Mouse (Mus musculus): ENCODE data around the gene H2al1f. TPM values are rescaled to one million over a fixed set of nuclear protein-coding genes. Genes with fewer than 3 reads are reported as not detected.

Gene H2al1f
- total RNA-seq (2023), result not detected

DNA sequence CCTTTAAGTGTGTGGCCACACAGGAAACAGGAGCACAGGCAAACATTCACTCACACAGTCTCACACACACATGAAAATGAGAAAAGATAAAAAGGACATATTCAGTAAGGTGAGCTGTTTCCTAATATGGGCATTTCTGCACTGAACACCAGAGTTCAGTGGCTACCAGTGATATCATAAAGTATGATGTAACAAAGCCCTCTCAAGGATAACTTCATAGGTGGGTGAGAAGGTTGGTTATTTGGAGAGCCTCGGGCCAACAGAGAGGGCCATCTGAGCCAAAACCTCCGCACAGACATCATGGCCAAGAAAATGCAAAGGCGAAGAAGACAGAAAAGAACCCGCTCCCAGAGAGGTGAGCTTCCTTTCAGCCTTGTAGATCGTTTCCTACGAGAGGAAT lies at the start of gene H2al1f:
TSS of gene H2al1f (plus strand) at position 301 of the 400 bp plus-strand sequence.

DNA sequence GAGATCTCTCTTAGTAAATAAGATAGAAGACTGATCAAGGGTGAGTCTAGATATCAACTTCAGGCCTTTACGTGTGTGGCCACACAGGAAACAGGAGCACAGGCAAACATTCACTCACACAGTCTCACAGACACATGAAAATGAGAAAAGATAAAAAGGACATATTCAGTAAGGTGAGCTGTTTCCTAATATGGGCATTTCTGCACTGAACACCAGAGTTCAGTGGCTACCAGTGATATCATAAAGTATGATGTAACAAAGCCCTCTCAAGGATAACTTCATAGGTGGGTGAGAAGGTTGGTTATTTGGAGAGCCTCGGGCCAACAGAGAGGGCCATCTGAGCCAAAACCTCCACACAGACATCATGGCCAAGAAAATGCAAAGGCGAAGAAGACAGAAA lies 16.0 kb upstream of the H2al1f start, which contains the start of gene H2al1a:
TSS of gene H2al1a (plus strand) at position 301 of the 400 bp plus-strand sequence.

DNA sequence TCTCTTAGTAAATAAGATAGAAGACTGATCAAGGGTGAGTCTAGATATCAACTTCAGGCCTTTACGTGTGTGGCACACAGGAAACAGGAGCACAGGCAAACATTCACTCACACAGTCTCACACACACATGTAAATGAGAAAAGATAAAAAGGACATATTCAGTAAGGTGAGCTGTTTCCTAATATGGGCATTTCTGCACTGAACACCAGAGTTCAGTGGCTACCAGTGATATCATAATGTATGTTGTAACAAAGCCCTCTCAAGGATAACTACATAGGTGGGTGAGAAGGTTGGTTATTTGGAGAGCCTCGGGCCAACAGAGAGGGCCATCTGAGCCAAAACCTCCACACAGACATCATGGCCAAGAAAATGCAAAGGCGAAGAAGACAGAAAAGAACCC lies 12.8 kb upstream of the H2al1f start, which contains the start of gene H2al1b:
TSS of gene H2al1b (plus strand) at position 301 of the 400 bp plus-strand sequence.

GRCm38 (mm10) chrX:11305355-11305754 lies 9.6 kb upstream of the H2al1f start, which contains the start of gene H2al1c:
H2al1c (plus strand) TSS chrX:11305655.

GRCm38 (mm10) chrX:11308524-11308923 lies 6.4 kb upstream of the H2al1f start, which contains the start of gene H2al1d:
H2al1d (plus strand) TSS chrX:11308824.

DNA sequence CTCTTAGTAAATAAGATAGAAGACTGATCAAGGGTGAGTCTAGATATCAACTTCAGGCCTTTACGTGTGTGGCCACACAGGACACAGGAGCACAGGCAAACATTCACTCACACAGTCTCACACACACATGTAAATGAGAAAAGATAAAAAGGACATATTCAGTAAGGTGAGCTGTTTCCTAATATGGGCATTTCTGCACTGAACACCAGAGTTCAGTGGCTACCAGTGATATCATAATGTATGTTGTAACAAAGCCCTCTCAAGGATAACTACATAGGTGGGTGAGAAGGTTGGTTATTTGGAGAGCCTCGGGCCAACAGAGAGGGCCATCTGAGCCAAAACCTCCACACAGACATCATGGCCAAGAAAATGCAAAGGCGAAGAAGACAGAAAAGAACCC lies 3.3 kb upstream of the H2al1f start, which contains the start of gene H2al1e:
TSS of gene H2al1e (plus strand) at position 301 of the 400 bp plus-strand sequence.

GRCm38 (mm10) chrX:11317956-11318355 lies 3.0 kb downstream of the H2al1f start, which contains the start of gene H2al1g:
H2al1g (plus strand) TSS chrX:11318256.

DNA sequence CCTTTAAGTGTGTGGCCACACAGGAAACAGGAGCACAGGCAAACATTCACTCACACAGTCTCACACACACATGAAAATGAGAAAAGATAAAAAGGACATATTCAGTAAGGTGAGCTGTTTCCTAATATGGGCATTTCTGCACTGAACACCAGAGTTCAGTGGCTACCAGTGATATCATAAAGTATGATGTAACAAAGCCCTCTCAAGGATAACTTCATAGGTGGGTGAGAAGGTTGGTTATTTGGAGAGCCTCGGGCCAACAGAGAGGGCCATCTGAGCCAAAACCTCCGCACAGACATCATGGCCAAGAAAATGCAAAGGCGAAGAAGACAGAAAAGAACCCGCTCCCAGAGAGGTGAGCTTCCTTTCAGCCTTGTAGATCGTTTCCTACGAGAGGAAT lies 6.2 kb downstream of the H2al1f start, which contains the start of gene H2al1h:
TSS of gene H2al1h (plus strand) at position 301 of the 400 bp plus-strand sequence.

GRCm38 (mm10) chrX:11324359-11324758 lies 9.4 kb downstream of the H2al1f start, which contains the start of gene H2al1i:
H2al1i (plus strand) TSS chrX:11324659.

DNA sequence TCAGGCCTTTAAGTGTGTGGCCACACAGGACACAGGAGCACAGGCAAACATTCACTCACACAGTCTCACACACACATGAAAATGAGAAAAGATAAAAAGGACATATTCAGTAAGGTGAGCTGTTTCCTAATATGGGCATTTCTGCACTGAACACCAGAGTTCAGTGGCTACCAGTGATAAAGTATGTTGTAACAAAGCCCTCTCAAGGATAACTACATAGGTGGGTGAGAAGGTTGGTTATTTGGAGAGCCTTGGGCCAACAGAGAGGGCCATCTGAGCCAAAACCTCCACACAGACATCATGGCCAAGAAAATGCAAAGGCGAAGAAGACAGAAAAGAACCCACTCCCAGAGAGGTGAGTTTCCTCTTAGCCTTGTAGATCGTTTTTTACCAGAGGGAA lies 12.6 kb downstream of the H2al1f start, which contains the start of gene H2al1j:
TSS of gene H2al1j (plus strand) at position 301 of the 400 bp plus-strand sequence.

Other genes with a start within 250 kb of the H2al1f start
- not detected for gene H2al1a, start 15.9 kb upstream of the H2al1f start, total RNA-seq (2023)
- gene H2al1b, start 12.7 kb upstream of the H2al1f start, total RNA-seq (2023), result not detected
- gene H2al1c, start 9.5 kb upstream of the H2al1f start, total RNA-seq (2023), result not detected
- not detected for gene H2al1d, start 6.3 kb upstream of the H2al1f start, total RNA-seq (2023)
- gene H2al1e, start 3.2 kb upstream of the H2al1f start, total RNA-seq (2023), result not detected
- not detected for gene H2al1g, start 3.1 kb downstream of the H2al1f start, total RNA-seq (2023)
- not detected for gene H2al1h, start 6.3 kb downstream of the H2al1f start, total RNA-seq (2023)
- gene H2al1i, start 9.5 kb downstream of the H2al1f start, total RNA-seq (2023), result not detected
- not detected for gene H2al1j, start 12.7 kb downstream of the H2al1f start, total RNA-seq (2023)

All from CD4-positive naive resting alpha-beta T cell, adult 57 days (primary cell).